21 mouse cellular contexts compared by ENCODE assay signal in genomic region chr5:86118457-86119094, GRCm38 (mm10). TPM values are rescaled to one million over a fixed set of nuclear protein-coding genes. Genes with fewer than 3 reads are reported as not detected.
DNase-seq lines count a peak whose midpoint lies in the region; ATAC-seq and TF ChIP-seq lines count a peak whose summit lies in the region.
"Had no signal": no experiment of that assay in that cellular context is flagged by ENCODE, and none has a peak within 500 bp of the region (broad histone marks: within the 10 kb centered on the region; RNA-seq: fewer than 3 reads in every experiment).

No protein-coding gene starts in this region.

- H3K27me3 ChIP-seq in myocyte (ENCODE audit: control insufficient read depth, insufficient read depth, insufficient read length) = no peaks in the 10 kb centered on the region
- no peaks in the 10 kb centered on the region for H3K27me3 ChIP-seq in midbrain, embryonic 11.5 days (ENCODE audit: control insufficient read depth, insufficient read depth, low read length)
- H3K27me3 ChIP-seq: hindbrain, embryonic 13.5 days; limb, embryonic 13.5 days; neural tube, embryonic 12.5 days had no signal

- no peak overlapping the region for H3ac ChIP-seq in myocyte (ENCODE audit: control insufficient read depth, insufficient read length)

- 94% methylated on average over 9 of the region's 9 CpGs for WGBS in midbrain, embryonic 11.5 days

- H3K4me2 ChIP-seq in myocyte (ENCODE audit: low read depth) = peak overlapping the region; percentile 12
- no peak overlapping the region for H3K4me2 ChIP-seq in midbrain, embryonic 11.5 days
- H3K4me2 ChIP-seq: heart, embryonic 11.5 days; hindbrain, embryonic 13.5 days; limb, embryonic 13.5 days; neural tube, embryonic 12.5 days had no signal

- H3K4me1 ChIP-seq in midbrain, embryonic 11.5 days (ENCODE audit: control insufficient read depth, insufficient read depth, low read length) = no peaks in the 10 kb centered on the region
- H3K4me1 ChIP-seq: hindbrain, embryonic 13.5 days; limb, embryonic 13.5 days; neural tube, embryonic 12.5 days had no signal

- H3K79me2 ChIP-seq in myocyte (ENCODE audit: control insufficient read depth, insufficient read depth) = no peaks in the 10 kb centered on the region

- H3K36me3 ChIP-seq in myocyte (ENCODE audit: control insufficient read depth, insufficient read depth) = peaks cover 27% of the 10 kb centered on the region
- H3K36me3 ChIP-seq in midbrain, embryonic 11.5 days (ENCODE audit: control insufficient read depth, insufficient read depth, low read length) = no peaks in the 10 kb centered on the region

- no peak overlapping the region for H3K27ac ChIP-seq in midbrain, embryonic 11.5 days (ENCODE audit: low read depth, low read length)
- H3K27ac ChIP-seq: hindbrain, embryonic 13.5 days; limb, embryonic 13.5 days; liver, embryonic 14.5 days; neural tube, embryonic 12.5 days had no signal

- no peaks in the 10 kb centered on the region for H3K9me3 ChIP-seq in midbrain, embryonic 11.5 days (ENCODE audit: control insufficient read depth, low read length)
- H3K9me3 ChIP-seq: hindbrain, embryonic 13.5 days; limb, embryonic 13.5 days; neural tube, embryonic 12.5 days had no signal

- H3K4me3 ChIP-seq in myocyte = no peak overlapping the region
- H3K4me3 ChIP-seq in midbrain, embryonic 11.5 days (ENCODE audit: low read depth, low read length) = no peak overlapping the region
- H3K4me3 ChIP-seq: hindbrain, embryonic 13.5 days; limb, embryonic 13.5 days; neural tube, embryonic 12.5 days had no signal

- no peak for TF ChIP-seq POLR2A in myocyte (IDR thresholded peaks at IDR 0.05; ENCODE audit: insufficient read length, low read depth)

- no peak overlapping the region for H3K9ac ChIP-seq in midbrain, embryonic 11.5 days (ENCODE audit: low read length)
- H3K9ac ChIP-seq: hindbrain, embryonic 13.5 days; limb, embryonic 13.5 days; liver, embryonic 14.5 days; neural tube, embryonic 12.5 days had no signal

- ATAC-seq in midbrain, embryonic 11.5 days (ENCODE audit: low FRiP score) = no peak
- ATAC-seq: forebrain, embryonic 16.5 days had no signal

- peak; percentile 8 to 47 for DNase-seq in adrenal gland, adult (ENCODE audit: inconsistent age in 2 of 2, low spot score in 1 of 2)
- no peak for DNase-seq in adrenal gland, postnatal 4 days (ENCODE audit: low spot score in 2 of 2)
- peak; percentile 28 for DNase-seq in NIH3T3 (ENCODE audit: low read depth)
- DNase-seq in induced T-regulatory cell, adult 2 months (ENCODE audit: low read depth) = peak; percentile 62
- no peak for DNase-seq in midbrain, embryonic 11.5 days (ENCODE audit: low spot score, missing footprints)
- DNase-seq in frontal cortex, postnatal 25 days (ENCODE audit: low spot score in 2 of 2) = no peak
- DNase-seq in heart, postnatal 4 days = no peak
- DNase-seq: cerebellum, postnatal 10 days; embryo, embryonic 11 days; heart, postnatal 10 days; kidney, adult 11 months had no signal

TF ChIP-seq in myocyte, 11 proteins besides CTCF, POLR2A, EP300 and RAD21:
- TF ChIP-seq MAX (IDR thresholded peaks at IDR 0.05; ENCODE audit: low read depth) (no peak), E2F4 (IDR thresholded peaks at IDR 0.05; ENCODE audit: insufficient read depth) (no peak), MYOD1 (IDR thresholded peaks at IDR 0.05; ENCODE audit: control insufficient read depth in 1 of 3, insufficient read length in 2 of 3, low read depth in 2 of 3) (no peak), MYOG (IDR thresholded peaks at IDR 0.05; ENCODE audit: control insufficient read depth in 1 of 3, insufficient read depth in 1 of 3, insufficient read length in 2 of 3, low read depth in 2 of 3) (no peak), USF1 (IDR thresholded peaks at IDR 0.05; ENCODE audit: low read depth) (no peak), TCF3 (IDR thresholded peaks at IDR 0.05; ENCODE audit: insufficient read length, low read depth) (no peak), TCF12 (IDR thresholded peaks at IDR 0.05; ENCODE audit: insufficient read depth, poor library complexity, severe bottlenecking) (no peak)

RNA-seq across cellular contexts. Expression of gene Stap1, which starts 47.0 kb away (rescaled TPM):
- total RNA-seq in adrenal gland, postnatal 4 days (2021) = under 1 TPM; 0.62 to 0.70 TPM
- polyA plus RNA-seq in myocyte (2012; fragmentation: generic; extraction: Trizol) = 0.08 TPM
- polyA plus RNA-seq in midbrain, embryonic 11.5 days (2014; fragmentation: Nextera tagmentation; extraction: Ambion mirVana) = 0.10 and 0.15 TPM in 2 replicates
- under 1 TPM in 1 of 2 experiments, not detected in 1; 0.19 TPM for total RNA-seq in heart, postnatal 4 days (2021)
- total RNA-seq: gastrocnemius, adult 18-20 months; layer of hippocampus, postnatal 14 days; left cerebral cortex, postnatal 10 days had no signal

RNA-seq across cellular contexts. Expression of gene Cenpc1, which starts 53.2 kb away (rescaled TPM):
- total RNA-seq in adrenal gland, postnatal 4 days (2021) = 10 to 100 TPM; 24.0 to 25.8 TPM
- polyA plus RNA-seq in myocyte (2012; fragmentation: generic; extraction: Trizol) = 3.8 TPM
- 47.6 and 60.3 TPM in 2 replicates for polyA plus RNA-seq in midbrain, embryonic 11.5 days (2014; fragmentation: Nextera tagmentation; extraction: Ambion mirVana)
- 10 to 100 TPM; 16.6 to 19.0 TPM for total RNA-seq in heart, postnatal 4 days (2021)

RNA-seq across cellular contexts. Expression of gene Uba6, which starts 54.0 kb away (rescaled TPM):
- 10 to 100 TPM; 13.9 to 14.8 TPM for total RNA-seq in adrenal gland, postnatal 4 days (2021)
- 1.9 TPM for polyA plus RNA-seq in myocyte (2012; fragmentation: generic; extraction: Trizol)
- polyA plus RNA-seq in midbrain, embryonic 11.5 days (2014; fragmentation: Nextera tagmentation; extraction: Ambion mirVana) = 25.4 and 26.9 TPM in 2 replicates
- 1 to 10 TPM; 9.0 to 9.4 TPM for total RNA-seq in heart, postnatal 4 days (2021)

Comparison
In these comparisons a context has a peak if more than half of its experiments do, and no peak if none do; other contexts are left out.
1. DNase-seq: peak in adrenal gland, adult (2 of 2), NIH3T3 (single experiment) and induced T-regulatory cell, adult 2 months (single experiment); none in adrenal gland, postnatal 4 days (0 of 2), midbrain, embryonic 11.5 days (single experiment), frontal cortex, postnatal 25 days (0 of 2) and heart, postnatal 4 days (single experiment).